18 mouse cellular contexts compared by ENCODE assay signal in genomic region chr1:128671495-128671894, GRCm38 (mm10).
A peak's percentile ranks its signal among the peaks of the same experiment; 100 is the strongest.
DNase-seq lines count a peak whose midpoint lies in the region; ATAC-seq and TF ChIP-seq lines count a peak whose summit lies in the region.
"Had no signal": no experiment of that assay in that cellular context is flagged by ENCODE, and none has a peak within 500 bp of the region (broad histone marks: within the 10 kb centered on the region; RNA-seq: fewer than 3 reads in every experiment).

No protein-coding gene starts in this region.

- no peak overlapping the region for H3K4me3 ChIP-seq in intestine, embryonic 15.5 days (replicated peaks)
- no peak overlapping the region for H3K4me3 ChIP-seq in intestine, postnatal 0 days (ENCODE audit: low read depth, low read length)
- H3K4me3 ChIP-seq in lung, embryonic 14.5 days (ENCODE audit: low read depth, low read length), result no peak overlapping the region
- H3K4me3 ChIP-seq in lung, adult 2 months (replicated peaks; ENCODE audit: extremely low read depth, low read depth, low read length), result no peak overlapping the region
- no peak overlapping the region for H3K4me3 ChIP-seq in stomach, embryonic 15.5 days (replicated peaks)
- H3K4me3 ChIP-seq: embryonic facial prominence, embryonic 12.5 days; forebrain, embryonic 13.5 days; heart, embryonic 12.5 days had no signal

- H3K27me3 ChIP-seq in intestine, embryonic 15.5 days (replicated peaks), result no peaks in the 10 kb centered on the region
- no peaks in the 10 kb centered on the region for H3K27me3 ChIP-seq in intestine, postnatal 0 days (replicated peaks; ENCODE audit: control insufficient read depth, insufficient read depth, low read length)
- H3K27me3 ChIP-seq in lung, embryonic 14.5 days (ENCODE audit: insufficient read depth, low read length), result no peaks in the 10 kb centered on the region
- no peaks in the 10 kb centered on the region for H3K27me3 ChIP-seq in stomach, embryonic 15.5 days (replicated peaks)
- H3K27me3 ChIP-seq: embryonic facial prominence, embryonic 12.5 days; forebrain, embryonic 13.5 days; heart, embryonic 12.5 days had no signal

- no peak for TF ChIP-seq CTCF in intestine, postnatal 0 days (IDR thresholded peaks at IDR 0.05; ENCODE audit: low read depth)
- TF ChIP-seq CTCF in lung, embryonic 14.5 days (IDR thresholded peaks at IDR 0.05; ENCODE audit: low read depth), result no peak
- no peak for TF ChIP-seq CTCF in lung, adult 2 months (IDR thresholded peaks at IDR 0.05; ENCODE audit: insufficient read depth, low read length)

- 52% methylated on average over 3 of the region's 3 CpGs for WGBS in intestine, embryonic 15.5 days
- WGBS in intestine, postnatal 0 days, result 34% methylated on average over 3 of the region's 3 CpGs
- WGBS in lung, embryonic 14.5 days, result 47% methylated on average over 3 of the region's 3 CpGs
- 49% methylated on average over 3 of the region's 3 CpGs for WGBS in lung, adult 2 months
- WGBS in stomach, embryonic 15.5 days, result 54% methylated on average over 3 of the region's 3 CpGs

- no peaks in the 10 kb centered on the region for H3K9me3 ChIP-seq in intestine, embryonic 15.5 days
- H3K9me3 ChIP-seq in intestine, postnatal 0 days (ENCODE audit: control insufficient read depth), result no peaks in the 10 kb centered on the region
- H3K9me3 ChIP-seq in lung, embryonic 14.5 days (ENCODE audit: low read depth, low read length), result no peaks in the 10 kb centered on the region
- H3K9me3 ChIP-seq in stomach, embryonic 15.5 days, result no peaks in the 10 kb centered on the region
- H3K9me3 ChIP-seq: embryonic facial prominence, embryonic 12.5 days; forebrain, embryonic 13.5 days had no signal

- H3K9ac ChIP-seq in intestine, embryonic 15.5 days, result no peak overlapping the region
- no peak overlapping the region for H3K9ac ChIP-seq in intestine, postnatal 0 days (ENCODE audit: low read depth, low read length)
- H3K9ac ChIP-seq in lung, embryonic 14.5 days, result no peak overlapping the region
- H3K9ac ChIP-seq in stomach, embryonic 15.5 days, result no peak overlapping the region
- H3K9ac ChIP-seq: embryonic facial prominence, embryonic 12.5 days; forebrain, embryonic 13.5 days; forebrain, postnatal 0 days; heart, embryonic 12.5 days had no signal

- no peak overlapping the region for H3K4me2 ChIP-seq in intestine, embryonic 15.5 days (replicated peaks)
- H3K4me2 ChIP-seq in intestine, postnatal 0 days (replicated peaks; ENCODE audit: low read depth), result no peak overlapping the region
- no peak overlapping the region for H3K4me2 ChIP-seq in lung, embryonic 14.5 days
- no peak overlapping the region for H3K4me2 ChIP-seq in stomach, embryonic 15.5 days
- H3K4me2 ChIP-seq: embryonic facial prominence, embryonic 12.5 days; forebrain, embryonic 13.5 days; heart, embryonic 12.5 days had no signal

- peak; percentile 44; the same call in 1 of the 2 replicates for ATAC-seq in intestine, embryonic 15.5 days
- no peak for ATAC-seq in intestine, postnatal 0 days
- ATAC-seq in lung, embryonic 14.5 days (ENCODE audit: insufficient read depth), result no peak
- no peak for ATAC-seq in stomach, embryonic 15.5 days (ENCODE audit: insufficient read depth, low FRiP score, low read depth)
- ATAC-seq: forebrain, embryonic 13.5 days; forebrain, postnatal 0 days had no signal

- DNase-seq in lung, embryonic 14.5 days, result no peak
- DNase-seq in lung, adult 2 months, result no peak
- DNase-seq in fat pad, adult 2 months (ENCODE audit: extremely low read depth, low read depth, low spot score), result peak; percentile 50
- DNase-seq in natural killer cell, adult 2 months (ENCODE audit: low spot score in 2 of 2), result no peak
- no peak for DNase-seq in thymus, postnatal 0 days (ENCODE audit: low spot score)
- DNase-seq: adrenal gland, postnatal 10 days; cerebellum, adult 11 months; cerebellum, adult 8-10 months; cerebellum, postnatal 14 days; embryo, embryonic 11 days; forebrain, postnatal 0 days; gastrocnemius, postnatal 14 days had no signal

- no peaks in the 10 kb centered on the region for H3K4me1 ChIP-seq in intestine, embryonic 15.5 days (replicated peaks)
- H3K4me1 ChIP-seq in intestine, postnatal 0 days (replicated peaks; ENCODE audit: control insufficient read depth, insufficient read depth, low read length), result 0 out of 2 replicates have a peak, but pooled peaks cover 3% of the 10 kb centered on the region
- no peaks in the 10 kb centered on the region for H3K4me1 ChIP-seq in lung, embryonic 14.5 days (ENCODE audit: insufficient read depth)
- H3K4me1 ChIP-seq in lung, adult 2 months (ENCODE audit: control insufficient read depth, insufficient read depth, low read length), result no peaks in the 10 kb centered on the region
- H3K4me1 ChIP-seq in stomach, embryonic 15.5 days, result no peaks in the 10 kb centered on the region
- H3K4me1 ChIP-seq: embryonic facial prominence, embryonic 12.5 days had no signal

- H3K27ac ChIP-seq in intestine, embryonic 15.5 days, result no peak overlapping the region
- H3K27ac ChIP-seq in intestine, postnatal 0 days (ENCODE audit: low read depth, low read length), result no peak overlapping the region
- peak overlapping the region; percentile 13; the same call in 1 of the 2 replicates for H3K27ac ChIP-seq in lung, embryonic 14.5 days (ENCODE audit: low read depth)
- 0 out of 2 replicates have a peak overlapping the region, but pooled peaks have one; percentile 36 for H3K27ac ChIP-seq in stomach, embryonic 15.5 days
- H3K27ac ChIP-seq: embryonic facial prominence, embryonic 12.5 days; forebrain, embryonic 13.5 days had no signal

- TF ChIP-seq POLR2A in lung, adult 2 months (IDR thresholded peaks at IDR 0.05; ENCODE audit: borderline replicate concordance, extremely low read depth, low read depth, low read length), result no peak

- H3K36me3 ChIP-seq in intestine, embryonic 15.5 days, result no peaks in the 10 kb centered on the region
- no peaks in the 10 kb centered on the region for H3K36me3 ChIP-seq in intestine, postnatal 0 days (ENCODE audit: control insufficient read depth, insufficient read depth)
- no peaks in the 10 kb centered on the region for H3K36me3 ChIP-seq in lung, embryonic 14.5 days (ENCODE audit: insufficient read depth)
- no peaks in the 10 kb centered on the region for H3K36me3 ChIP-seq in stomach, embryonic 15.5 days
- H3K36me3 ChIP-seq: embryonic facial prominence, embryonic 12.5 days; heart, embryonic 12.5 days had no signal

Comparison
In these comparisons a context has a peak if more than half of its experiments do, and no peak if none do; other contexts are left out.
1. H3K27ac ChIP-seq: peak in lung, embryonic 14.5 days (single experiment) and stomach, embryonic 15.5 days (single experiment); none in intestine, embryonic 15.5 days (single experiment) and intestine, postnatal 0 days (single experiment).